Mouse (Mus musculus): ENCODE data around the gene Rabl6.

- no peak for TF ChIP-seq CTCF (conservative IDR thresholded peaks at IDR 0.05; ENCODE audit: low read length)
- no peak for TF ChIP-seq POU5F1 (IDR thresholded peaks at IDR 0.05; ENCODE audit: borderline replicate concordance, low read length)
- 0 out of 2 replicates have a peak, but pooled peaks have one; percentile 29 for TF ChIP-seq NANOG (IDR thresholded peaks at IDR 0.05; ENCODE audit: borderline replicate concordance, low read length)
These were observed 33.5 kb downstream of the Rabl6 start, which contains the start of the genes Mamdc4 and Phpt1 for GRCm38 (mm10) chr2:25574579-25575431.

Data from E14TG2a.4 (cell line).